Mouse (Mus musculus) CH12.LX (cell line): Measurements from ENCODE around the gene Tvp23b. TPM values are rescaled to one million over a fixed set of nuclear protein-coding genes. Genes with fewer than 3 reads are reported as not detected.

ENCODE experiments used
- DNase-seq: peaks from one replicate; pipeline ENCODE4 v3.0.0-alpha.2; 2013; ENCODE audit errors: extremely low read depth
- H3K27ac ChIP-seq: 2 replicates; pipeline ENCODE4 v1.5.1; 2012; ENCODE audit warnings: low read depth, mild to moderate bottlenecking, control low read depth, moderate library complexity; ENCODE audit not compliant: insufficient read depth
- H3K27me3 ChIP-seq: replicated peaks from 2 replicates; pipeline ENCODE3; 2012; ENCODE audit warnings: inconsistent platforms
- H3K36me3 ChIP-seq, 2 experiments: replicated peaks in 1 of 2; 2 replicates each; pipeline versions ENCODE3 to v1.6.1; 2012; ENCODE audit warnings: inconsistent platforms in 1 of 2, low read length in 1 of 2, mild to moderate bottlenecking in 1 of 2, mixed read lengths in 1 of 2, moderate library complexity in 1 of 2; ENCODE audit not compliant: control insufficient read depth in 1 of 2, insufficient read depth in 1 of 2
- H3K4me1 ChIP-seq, 2 experiments: 2 replicates each; pipeline ENCODE4 v1.6.1; 2012; ENCODE audit warnings: inconsistent platforms in 1 of 2, moderate library complexity in 1 of 2; ENCODE audit not compliant: insufficient read depth in 2 of 2, control insufficient read depth in 1 of 2
- H3K4me2 ChIP-seq: 2 replicates; pipeline ENCODE4 v1.6.1; 2012; ENCODE audit warnings: low read depth, mild to moderate bottlenecking, control low read depth; ENCODE audit not compliant: poor library complexity, insufficient read depth, severe bottlenecking
- H3K4me3 ChIP-seq, 3 experiments: fragments of 150-350 bp in 1 of 3; sonication (generic) in 1 of 3; replicated peaks in 1 of 3; 2 replicates each; pipeline versions ENCODE3 to v1.5.1; 2011 to 2012; ENCODE audit warnings: low read depth in 2 of 3, low read length in 2 of 3, mild to moderate bottlenecking in 2 of 3, moderate library complexity in 2 of 3, control low read depth in 1 of 3, improper control_type of control experiment in 1 of 3, inconsistent platforms in 1 of 3, mixed read lengths in 1 of 3; ENCODE audit not compliant: poor library complexity in 1 of 3
- H3K79me2 ChIP-seq: replicated peaks from 2 replicates; pipeline ENCODE4 v1.6.1; 2012; ENCODE audit warnings: mild to moderate bottlenecking, moderate library complexity; ENCODE audit not compliant: control insufficient read depth, poor library complexity, insufficient read depth, severe bottlenecking; ENCODE audit errors: extremely low read depth
- H3K9ac ChIP-seq: 2 replicates; pipeline ENCODE4 v1.6.1; 2012; ENCODE audit warnings: low read depth, mild to moderate bottlenecking, control low read depth, moderate library complexity; ENCODE audit not compliant: insufficient read depth
- H3K9me3 ChIP-seq: replicated peaks from 2 replicates; pipeline ENCODE3; 2012; ENCODE audit warnings: low read length, inconsistent platforms, mixed read lengths
- BHLHE40 ChIP-seq: IDR thresholded peaks from 2 replicates; pipeline ENCODE4 v1.6.1; 2011; ENCODE audit warnings: mild to moderate bottlenecking, low read depth, low read length, improper control_type of control experiment
- EP300 ChIP-seq: IDR thresholded peaks from 2 replicates; pipeline ENCODE4 v1.6.1; 2011; ENCODE audit warnings: low read length, improper control_type of control experiment
- ETS1 ChIP-seq: conservative IDR thresholded peaks from 2 replicates; pipeline ENCODE4 v1.6.1; 2012; ENCODE audit warnings: low read depth, mild to moderate bottlenecking, inconsistent platforms, low read length, improper control_type of control experiment, moderate library complexity
- GABPA ChIP-seq: IDR thresholded peaks from 2 replicates; pipeline ENCODE4 v1.6.1; 2012; ENCODE audit warnings: low read depth, low read length, improper control_type of control experiment, inconsistent platforms; ENCODE audit not compliant: insufficient replicate concordance
- JUN ChIP-seq: IDR thresholded peaks from 2 replicates; pipeline ENCODE4 v1.6.1; 2011; ENCODE audit warnings: low read depth, mild to moderate bottlenecking, low read length, improper control_type of control experiment, moderate library complexity; ENCODE audit not compliant: insufficient read depth
- JUND ChIP-seq: conservative IDR thresholded peaks from 2 replicates; pipeline ENCODE4 v1.6.1; 2011; ENCODE audit warnings: low read depth, low read length, improper control_type of control experiment
- KAT2A ChIP-seq: IDR thresholded peaks from 2 replicates; pipeline ENCODE4 v1.6.1; 2012; ENCODE audit warnings: low read length, improper control_type of control experiment, inconsistent platforms; ENCODE audit not compliant: insufficient replicate concordance
- MAX ChIP-seq: IDR thresholded peaks from 2 replicates; pipeline ENCODE4 v1.6.1; 2011; ENCODE audit warnings: low read length, improper control_type of control experiment
- MAZ ChIP-seq: IDR thresholded peaks from 2 replicates; pipeline ENCODE4 v1.6.1; 2012; ENCODE audit warnings: low read depth, mild to moderate bottlenecking, inconsistent platforms, low read length, improper control_type of control experiment, moderate library complexity
- MEF2A ChIP-seq: IDR thresholded peaks from 2 replicates; pipeline ENCODE4 v1.6.1; 2014; ENCODE audit warnings: low read depth, mild to moderate bottlenecking, inconsistent platforms, low read length, improper control_type of control experiment, borderline replicate concordance
- MXI1 ChIP-seq: IDR thresholded peaks from 2 replicates; pipeline ENCODE4 v1.6.1; 2011; ENCODE audit warnings: mild to moderate bottlenecking, low read depth, low read length, improper control_type of control experiment
- MYC ChIP-seq: IDR thresholded peaks from 2 replicates; pipeline ENCODE4 v1.6.1; 2011; ENCODE audit warnings: low read depth, mild to moderate bottlenecking, improper control_type of control experiment, low read length
- NRF1 ChIP-seq: IDR thresholded peaks from 2 replicates; pipeline ENCODE4 v1.6.1; 2014; ENCODE audit warnings: low read depth, mild to moderate bottlenecking, inconsistent platforms, low read length, improper control_type of control experiment, moderate library complexity
- PAX5 ChIP-seq: IDR thresholded peaks from 2 replicates; pipeline ENCODE4 v1.6.1; 2012; ENCODE audit warnings: low read length, inconsistent platforms, mixed read lengths
- RCOR1 ChIP-seq: conservative IDR thresholded peaks from 2 replicates; pipeline ENCODE4 v1.6.1; 2012; ENCODE audit warnings: low read depth, mild to moderate bottlenecking, inconsistent platforms, low read length, improper control_type of control experiment
- SIN3A ChIP-seq: IDR thresholded peaks from 2 replicates; pipeline ENCODE4 v1.6.1; 2012; ENCODE audit warnings: low read length, improper control_type of control experiment, inconsistent platforms
- SMC3 ChIP-seq: IDR thresholded peaks from 2 replicates; pipeline ENCODE4 v1.6.1; 2011; ENCODE audit warnings: low read depth, low read length, improper control_type of control experiment
- TCF12 ChIP-seq: IDR thresholded peaks from 2 replicates; pipeline ENCODE4 v1.6.1; 2014; ENCODE audit warnings: low read depth, mild to moderate bottlenecking, inconsistent platforms, low read length, improper control_type of control experiment
- USF2 ChIP-seq: conservative IDR thresholded peaks from 2 replicates; pipeline ENCODE4 v1.6.1; 2011; ENCODE audit warnings: low read depth, low read length, improper control_type of control experiment
- ZKSCAN1 ChIP-seq: IDR thresholded peaks from 2 replicates; pipeline ENCODE4 v1.6.1; 2012; ENCODE audit warnings: low read depth, inconsistent platforms, low read length, improper control_type of control experiment, borderline replicate concordance
- dilution Hi-C: fragments of 300-500 bp; cut with MboI; formaldehyde crosslinking; loops from 2 replicates; pipeline ENCODE4 v1.14.3; 2020; ENCODE audit warnings: low sequenced_read_pairs; ENCODE audit not compliant: extremely low pct_unique_long_range_greater_than_20kb, extremely low pct_ligation_motif_present
- in situ Hi-C: fragments of 300-500 bp; cut with MboI; formaldehyde crosslinking; loops from 3 replicates; pipeline ENCODE4 v1.14.3; 2019; ENCODE audit warnings: low sequenced_read_pairs, low pct_ligation_motif_present, low pct_unique_long_range_greater_than_20kb, mixed read lengths
- polyA plus RNA-seq: library from polyadenylated mRNA; unstranded; fragments of >175 nt; gene quantifications from 2 replicates; pipeline ENCODE4 v1.2.1, GENCODE M21; 2012; ENCODE audit warnings: low read depth; ENCODE audit not compliant: insufficient read length
- total RNA-seq, 2 experiments: library from RNA; depleted of rRNA; stranded (reverse); fragments of 300-350 nt in 1 of 2; fragments of >200 nt in 1 of 2; gene quantifications; 2 replicates each; pipeline ENCODE4 v1.2.3; 2012 to 2014

The Tvp23b gene
- total and polyA plus RNA-seq, 3 experiments = 40.9 to 68.7 (median 62.2) TPM

DNA sequence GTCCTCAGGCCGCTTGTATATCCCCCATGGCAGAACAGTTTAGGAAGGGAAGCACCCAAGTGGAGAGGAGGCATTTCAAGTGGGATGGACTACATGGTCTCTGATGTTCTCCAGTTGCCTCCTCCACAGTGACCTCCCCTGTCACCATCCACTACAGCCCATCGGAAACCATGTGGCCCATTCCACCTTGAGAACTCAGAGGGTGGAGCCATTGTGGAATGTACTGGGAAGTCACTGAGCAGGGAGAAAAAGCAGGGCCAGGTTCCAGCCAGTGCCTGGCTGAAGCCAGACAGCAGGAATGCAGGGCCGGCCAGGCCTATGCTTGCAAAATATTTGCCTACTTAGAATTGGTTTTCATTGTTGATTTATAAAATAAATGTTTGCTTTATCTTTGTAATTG lies 75.5 kb downstream of the Tvp23b start:
- Histone ChIP-seq H3K36me3 (no peaks in the 10 kb centered on the region), H3K27ac (no peak overlapping the region), H3K4me3 (no peak overlapping the region), H3K79me2 (no peaks in the 10 kb centered on the region), H3K27me3 (peaks cover 2% of the 10 kb centered on the region), H3K9me3 (no peaks in the 10 kb centered on the region), H3K4me2 (no peak overlapping the region), H3K4me1 (peaks cover 0 to 16% of the 10 kb centered on the region in 2 experiments; a peak in 1 of 4 replicates), H3K9ac (no peak overlapping the region)
- dilution Hi-C loops (no loop called here), in situ Hi-C loops (no loop called here)
- no peak for DNase-seq
- TF ChIP-seq PAX5 (no peak), NRF1 (no peak), JUND (no peak), KAT2A (no peak), USF2 (no peak), RCOR1 (no peak), MXI1 (no peak), TCF12 (no peak), MYC (no peak), SIN3A (no peak), MAX (no peak), EP300 (no peak), BHLHE40 (no peak), ETS1 (no peak), GABPA (no peak), MAZ (no peak)

DNA sequence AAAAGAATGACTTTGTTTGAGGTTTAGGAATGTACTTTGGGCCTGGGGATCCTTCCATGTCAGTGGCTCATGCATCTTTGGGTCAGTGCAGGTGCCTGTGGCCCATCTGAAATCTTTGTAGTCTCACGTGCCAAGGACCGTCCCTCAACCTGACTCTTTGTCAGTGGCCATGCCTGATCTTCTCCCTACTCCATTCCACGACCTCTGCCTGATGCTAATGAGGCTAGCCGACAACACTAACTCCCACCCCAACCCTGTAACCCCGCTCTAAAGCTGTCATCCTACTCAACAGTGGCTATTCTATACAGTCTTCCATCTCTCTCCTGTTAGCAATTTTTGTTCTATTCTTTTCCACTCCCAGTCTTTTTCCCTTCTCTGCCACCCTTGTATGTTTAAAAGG lies 75.9 kb downstream of the Tvp23b start:
- no peak overlapping the region for H3K9ac ChIP-seq
- no peaks in the 10 kb centered on the region for H3K79me2 ChIP-seq
- no peak overlapping the region for H3K27ac ChIP-seq
- in situ Hi-C loops (no loop called here), dilution Hi-C loops (no loop called here)
- TF ChIP-seq SIN3A (no peak), MXI1 (no peak), ZKSCAN1 (no peak), NRF1 (no peak), MAZ (no peak), GABPA (no peak), SMC3 (no peak), JUN (no peak), JUND (no peak), MEF2A (no peak), RCOR1 (no peak)
- H3K27me3 ChIP-seq = peaks cover 2% of the 10 kb centered on the region
- no peak for DNase-seq
- H3K36me3 ChIP-seq = no peaks in the 10 kb centered on the region
- no peak overlapping the region for H3K4me3 ChIP-seq
- peaks cover 0 to 12% of the 10 kb centered on the region in 2 experiments; a peak in 1 of 4 replicates for H3K4me1 ChIP-seq
- H3K9me3 ChIP-seq = no peaks in the 10 kb centered on the region
- H3K4me2 ChIP-seq = no peak overlapping the region
